Mouse (Mus musculus): Measurements from ENCODE around the gene Parp2. TPM values are rescaled to one million over a fixed set of nuclear protein-coding genes. Genes with fewer than 3 reads are reported as not detected.
A peak's percentile ranks its signal among the peaks of the same experiment; 100 is the strongest.
"Not testable (repeated sequence)": the region's sequence is repeated elsewhere in the genome, so short reads cannot be mapped to it uniquely, and the experiment has no call there.

The Parp2 gene
- polyA plus RNA-seq, 1 experiment from 2014 or later, result 56.4 TPM

- no peak for ATAC-seq (ENCODE audit: insufficient read depth, low FRiP score)
- Histone ChIP-seq H3K4me1 (ENCODE audit: control insufficient read depth, insufficient read depth, low read length) (no peaks in the 10 kb centered on the region), H3K27me3 (ENCODE audit: control insufficient read depth, insufficient read depth, low read length) (no peaks in the 10 kb centered on the region), H3K36me3 (ENCODE audit: control insufficient read depth, insufficient read depth, low read length) (peaks cover 5% of the 10 kb centered on the region), H3K9ac (ENCODE audit: low read length) (no peak overlapping the region), H3K4me2 (ENCODE audit: low read depth, low read length) (no peak overlapping the region), H3K4me3 (replicated peaks; ENCODE audit: low read length) (no peak overlapping the region), H3K27ac (ENCODE audit: low read length) (no peak overlapping the region), H3K9me3 (replicated peaks; ENCODE audit: control insufficient read depth, low read length) (0 out of 2 replicates have a peak, but pooled peaks cover 3% of the 10 kb centered on the region)
- WGBS, result 90% methylated on average over 10 of the region's 10 CpGs
Measured at GRCm38 (mm10) chr14:50862641-50863040, 55.0 kb downstream of the Parp2 start.

GRCm38 (mm10) chr14:50865005-50865404 is 57.4 kb downstream of the Parp2 start:
- not testable (repeated sequence) for H3K4me2 ChIP-seq (ENCODE audit: low read depth, low read length); H3K27me3 ChIP-seq (ENCODE audit: control insufficient read depth, insufficient read depth, low read length); H3K9ac ChIP-seq (ENCODE audit: low read length); H3K27ac ChIP-seq (ENCODE audit: low read length); H3K9me3 ChIP-seq (replicated peaks; ENCODE audit: control insufficient read depth, low read length); ATAC-seq (ENCODE audit: insufficient read depth, low FRiP score); H3K36me3 ChIP-seq (ENCODE audit: control insufficient read depth, insufficient read depth, low read length); H3K4me1 ChIP-seq (ENCODE audit: control insufficient read depth, insufficient read depth, low read length); H3K4me3 ChIP-seq (replicated peaks; ENCODE audit: low read length)

GRCm38 (mm10) chr14:50866966-50867365 is 59.3 kb downstream of the Parp2 start:
- H3K4me1 ChIP-seq (ENCODE audit: control insufficient read depth, insufficient read depth, low read length), result 0 out of 2 replicates have a peak, but pooled peaks cover 3% of the 10 kb centered on the region
- H3K4me3 ChIP-seq (replicated peaks; ENCODE audit: low read length), result no peak overlapping the region
- no peak for ATAC-seq (ENCODE audit: insufficient read depth, low FRiP score)
- 91% methylated on average over 3 of the region's 3 CpGs for WGBS
- H3K4me2 ChIP-seq (ENCODE audit: low read depth, low read length), result no peak overlapping the region
- no peak overlapping the region for H3K9ac ChIP-seq (ENCODE audit: low read length)
- H3K27ac ChIP-seq (ENCODE audit: low read length), result no peak overlapping the region
- no peaks in the 10 kb centered on the region for H3K9me3 ChIP-seq (replicated peaks; ENCODE audit: control insufficient read depth, low read length)
- H3K27me3 ChIP-seq (ENCODE audit: control insufficient read depth, insufficient read depth, low read length), result no peaks in the 10 kb centered on the region
- no peaks in the 10 kb centered on the region; the same call in 1 of the 2 replicates for H3K36me3 ChIP-seq (ENCODE audit: control insufficient read depth, insufficient read depth, low read length)

- H3K27ac ChIP-seq (ENCODE audit: low read length), result no peak overlapping the region
- no peaks in the 10 kb centered on the region; the same call in 1 of the 2 replicates for H3K36me3 ChIP-seq (ENCODE audit: control insufficient read depth, insufficient read depth, low read length)
- H3K9me3 ChIP-seq (replicated peaks; ENCODE audit: control insufficient read depth, low read length), result no peaks in the 10 kb centered on the region
- H3K4me1 ChIP-seq (ENCODE audit: control insufficient read depth, insufficient read depth, low read length), result 0 out of 2 replicates have a peak, but pooled peaks cover 3% of the 10 kb centered on the region
- no peak overlapping the region for H3K4me2 ChIP-seq (ENCODE audit: low read depth, low read length)
- H3K9ac ChIP-seq (ENCODE audit: low read length), result no peak overlapping the region
- 72% methylated on average over 4 of the region's 4 CpGs for WGBS
- no peak overlapping the region for H3K4me3 ChIP-seq (replicated peaks; ENCODE audit: low read length)
- no peaks in the 10 kb centered on the region for H3K27me3 ChIP-seq (ENCODE audit: control insufficient read depth, insufficient read depth, low read length)
- no peak for ATAC-seq (ENCODE audit: insufficient read depth, low FRiP score)
Measured at GRCm38 (mm10) chr14:50868211-50868610, 60.6 kb downstream of the Parp2 start.

- Histone ChIP-seq H3K4me3 (replicated peaks; ENCODE audit: low read length) (no peak overlapping the region), H3K27me3 (ENCODE audit: control insufficient read depth, insufficient read depth, low read length) (no peaks in the 10 kb centered on the region), H3K27ac (ENCODE audit: low read length) (no peak overlapping the region), H3K9me3 (replicated peaks; ENCODE audit: control insufficient read depth, low read length) (no peaks in the 10 kb centered on the region), H3K4me1 (ENCODE audit: control insufficient read depth, insufficient read depth, low read length) (0 out of 2 replicates have a peak, but pooled peaks cover 3% of the 10 kb centered on the region), H3K4me2 (ENCODE audit: low read depth, low read length) (no peak overlapping the region), H3K36me3 (ENCODE audit: control insufficient read depth, insufficient read depth, low read length) (no peaks in the 10 kb centered on the region; the same call in 1 of the 2 replicates), H3K9ac (ENCODE audit: low read length) (no peak overlapping the region)
- ATAC-seq (ENCODE audit: insufficient read depth, low FRiP score), result no peak
- WGBS, result 91% methylated on average over 5 of the region's 5 CpGs
Measured at GRCm38 (mm10) chr14:50868656-50869055, 61.0 kb downstream of the Parp2 start.

GRCm38 (mm10) chr14:50869889-50870804 is 62.5 kb downstream of the Parp2 start, which contains the start of gene Tep1:
TSS of gene Tep1 (minus strand) at chr14:50870560.
- Histone ChIP-seq H3K27ac (ENCODE audit: low read length) (peak within 1 kb of the TSS; percentile 87), H3K27me3 (ENCODE audit: control insufficient read depth, insufficient read depth, low read length) (no peaks in the 10 kb centered on the region), H3K9ac (ENCODE audit: low read length) (peak within 1 kb of the TSS; percentile 79), H3K4me1 (ENCODE audit: control insufficient read depth, insufficient read depth, low read length) (0 out of 2 replicates have a peak, but pooled peaks cover 3% of the 10 kb centered on the region), H3K4me3 (replicated peaks; ENCODE audit: low read length) (peak within 1 kb of the TSS; percentile 68), H3K4me2 (ENCODE audit: low read depth, low read length) (peak within 1 kb of the TSS; percentile 66), H3K36me3 (ENCODE audit: control insufficient read depth, insufficient read depth, low read length) (no peaks in the 10 kb centered on the region; the same call in 1 of the 2 replicates), H3K9me3 (replicated peaks; ENCODE audit: control insufficient read depth, low read length) (no peaks in the 10 kb centered on the region)
- ATAC-seq (ENCODE audit: insufficient read depth, low FRiP score), result peak; percentile 91
- WGBS, result 5% methylated on average over 32 of the region's 32 CpGs

GRCm38 (mm10) chr14:50870805-50871143 is 63.1 kb downstream of the Parp2 start:
- Histone ChIP-seq H3K27ac (ENCODE audit: low read length) (peak overlapping the region; percentile 87; the same call in 1 of the 2 replicates), H3K4me1 (ENCODE audit: control insufficient read depth, insufficient read depth, low read length) (0 out of 2 replicates have a peak, but pooled peaks cover 3% of the 10 kb centered on the region), H3K4me2 (ENCODE audit: low read depth, low read length) (peak overlapping the region; percentile 66), H3K27me3 (ENCODE audit: control insufficient read depth, insufficient read depth, low read length) (no peaks in the 10 kb centered on the region), H3K9ac (ENCODE audit: low read length) (peak overlapping the region; percentile 79), H3K9me3 (replicated peaks; ENCODE audit: control insufficient read depth, low read length) (no peaks in the 10 kb centered on the region), H3K36me3 (ENCODE audit: control insufficient read depth, insufficient read depth, low read length) (no peaks in the 10 kb centered on the region), H3K4me3 (replicated peaks; ENCODE audit: low read length) (peak overlapping the region; percentile 68)
- peak; percentile 30 for ATAC-seq (ENCODE audit: insufficient read depth, low FRiP score)
- 18% methylated on average over 5 of the region's 5 CpGs for WGBS

Other genes starting within 250 kb of the Parp2 start
- not detected in 2 replicates for gene Olfr744, start 193.0 kb upstream of the Parp2 start, polyA plus RNA-seq (2015; fragmentation: Nextera tagmentation; extraction: Ambion mirVana)
- not detected in 2 replicates for gene Olfr745, start 168.5 kb upstream of the Parp2 start, polyA plus RNA-seq (2015; fragmentation: Nextera tagmentation; extraction: Ambion mirVana)
- not detected in 2 replicates for gene Olfr746, start 160.8 kb upstream of the Parp2 start, polyA plus RNA-seq (2015; fragmentation: Nextera tagmentation; extraction: Ambion mirVana)
- not detected in 2 replicates for gene Olfr747, start 114.6 kb upstream of the Parp2 start, polyA plus RNA-seq (2015; fragmentation: Nextera tagmentation; extraction: Ambion mirVana)
- gene Olfr748, start 100.5 kb upstream of the Parp2 start, polyA plus RNA-seq (2015; fragmentation: Nextera tagmentation; extraction: Ambion mirVana), result not detected in 2 replicates
- not detected in 2 replicates for gene Olfr749, start 62.7 kb upstream of the Parp2 start, polyA plus RNA-seq (2015; fragmentation: Nextera tagmentation; extraction: Ambion mirVana)
- gene Ttc5, start 22.3 kb upstream of the Parp2 start, polyA plus RNA-seq (2015; fragmentation: Nextera tagmentation; extraction: Ambion mirVana), result 58.5 and 61.4 TPM in 2 replicates
- not detected in 2 replicates for gene Ccnb1ip1, start 109 bp upstream of the Parp2 start, polyA plus RNA-seq (2015; fragmentation: Nextera tagmentation; extraction: Ambion mirVana)
- 9.7 and 11.5 TPM in 2 replicates for gene Tep1, start 62.7 kb downstream of the Parp2 start, polyA plus RNA-seq (2015; fragmentation: Nextera tagmentation; extraction: Ambion mirVana)
- gene Klhl33, start 89.7 kb downstream of the Parp2 start, polyA plus RNA-seq (2015; fragmentation: Nextera tagmentation; extraction: Ambion mirVana), result 0.26 and 0.49 TPM in 2 replicates
- gene Osgep, start 117.1 kb downstream of the Parp2 start, polyA plus RNA-seq (2015; fragmentation: Nextera tagmentation; extraction: Ambion mirVana), result 130 and 140 TPM in 2 replicates
- 149 and 166 TPM in 2 replicates for gene Apex1, start 117.1 kb downstream of the Parp2 start, polyA plus RNA-seq (2015; fragmentation: Nextera tagmentation; extraction: Ambion mirVana)
- gene Pip4p1, start 123.0 kb downstream of the Parp2 start, polyA plus RNA-seq (2015; fragmentation: Nextera tagmentation; extraction: Ambion mirVana), result 45.2 and 47.6 TPM in 2 replicates
- gene Pnp, start 123.2 kb downstream of the Parp2 start, polyA plus RNA-seq (2015; fragmentation: Nextera tagmentation; extraction: Ambion mirVana), result 74.9 and 75.2 TPM in 2 replicates
- gene Gm49342, start 136.7 kb downstream of the Parp2 start, polyA plus RNA-seq (2015; fragmentation: Nextera tagmentation; extraction: Ambion mirVana), result not detected in 2 replicates
- 0.69 and 1.6 TPM in 2 replicates for gene Pnp2, start 148.2 kb downstream of the Parp2 start, polyA plus RNA-seq (2015; fragmentation: Nextera tagmentation; extraction: Ambion mirVana)
- gene Rnase10, start 199.9 kb downstream of the Parp2 start, polyA plus RNA-seq (2015; fragmentation: Nextera tagmentation; extraction: Ambion mirVana), result 0.23 and 0.54 TPM in 2 replicates
- gene Rnase9, start 234.0 kb downstream of the Parp2 start, polyA plus RNA-seq (2015; fragmentation: Nextera tagmentation; extraction: Ambion mirVana), result not detected in 2 replicates
- gene Rnase11, start 242.3 kb downstream of the Parp2 start, polyA plus RNA-seq (2015; fragmentation: Nextera tagmentation; extraction: Ambion mirVana), result not detected in 2 replicates
- gene Rnase12, start 249.8 kb downstream of the Parp2 start, polyA plus RNA-seq (2015; fragmentation: Nextera tagmentation; extraction: Ambion mirVana), result 0.45 TPM in 1 of 2 replicates, not detected in the other

Measured in stomach, embryonic 16.5 days (tissue).